Mouse (Mus musculus): Measurements from ENCODE around the gene 3300002I08Rik.
"Not testable (repeated sequence)": the region's sequence is repeated elsewhere in the genome, so short reads cannot be mapped to it uniquely, and the experiment has no call there.

3300002I08Rik gene

GRCm38 (mm10) chr2:150362113-150362877 lies at the start of gene 3300002I08Rik:
3300002I08Rik (minus strand) TSS chr2:150362765.
- peak; percentile 87 for DNase-seq (ENCODE audit: low read depth, low spot score)

GRCm38 (mm10) chr2:150412146-150412545 lies 49.6 kb upstream of the 3300002I08Rik start:
- not testable (repeated sequence) for DNase-seq (ENCODE audit: low read depth, low spot score)

- no peak for DNase-seq (ENCODE audit: low read depth, low spot score)
Observed at GRCm38 (mm10) chr2:150390198-150390597, 27.6 kb upstream of the 3300002I08Rik start.

GRCm38 (mm10) chr2:150385553-150386106 lies 23.1 kb upstream of the 3300002I08Rik start:
- not testable (repeated sequence) for DNase-seq (ENCODE audit: low read depth, low spot score)

- no peak for DNase-seq (ENCODE audit: low read depth, low spot score)
Observed at GRCm38 (mm10) chr2:150362878-150363229, 289 bp upstream of the 3300002I08Rik start.

- DNase-seq (ENCODE audit: low read depth, low spot score): not testable (repeated sequence)
Observed at GRCm38 (mm10) chr2:150357136-150357535, 5.4 kb downstream of the 3300002I08Rik start.

- DNase-seq (ENCODE audit: low read depth, low spot score): no peak
Observed at GRCm38 (mm10) chr2:150323402-150323801, 39.2 kb downstream of the 3300002I08Rik start, which contains the start of gene Gm10130. Gm10130 (plus strand) TSS chr2:150323702.

- DNase-seq (ENCODE audit: low read depth, low spot score): no peak
Observed at GRCm38 (mm10) chr2:150318973-150319372, 43.6 kb downstream of the 3300002I08Rik start.

GRCm38 (mm10) chr2:150316140-150316539 lies 46.4 kb downstream of the 3300002I08Rik start:
- no peak for DNase-seq (ENCODE audit: low read depth, low spot score)

GRCm38 (mm10) chr2:150310952-150311884 lies 51.3 kb downstream of the 3300002I08Rik start:
- DNase-seq (ENCODE audit: low read depth, low spot score): peak; percentile 71

GRCm38 (mm10) chr2:150307183-150307773 lies 55.3 kb downstream of the 3300002I08Rik start:
- no peak for DNase-seq (ENCODE audit: low read depth, low spot score)

- DNase-seq (ENCODE audit: low read depth, low spot score): no peak
Observed at GRCm38 (mm10) chr2:150299096-150299495, 63.5 kb downstream of the 3300002I08Rik start.

- no peak for DNase-seq (ENCODE audit: low read depth, low spot score)
Observed at GRCm38 (mm10) chr2:150293669-150294068, 68.9 kb downstream of the 3300002I08Rik start.
